Mouse (Mus musculus) spleen, postnatal 36 days (tissue): Measurements from ENCODE around the gene Tmem251.

Experiments
- DNase-seq, 2 experiments: peaks; one replicate each; pipeline ENCODE4 v3.0.0; 2022; ENCODE audit warnings: low spot score in 2 of 2, mixed read lengths in 1 of 2

Tmem251 gene

GRCm38 (mm10) chr12:102743589-102744574 lies at the start of gene Tmem251, which contains the start of gene Moap1:
Tmem251 (plus strand) TSS chr12:102743762.
Moap1 (minus strand) TSS chr12:102743661.
- DNase-seq: peak; percentile 90 to 91

GRCm38 (mm10) chr12:102695369-102696239 lies 48.0 kb upstream of the Tmem251 start:
- peak in 1 of 2 experiments; percentile 32 for DNase-seq

- DNase-seq: no peak
Measured at GRCm38 (mm10) chr12:102696635-102697354, 46.8 kb upstream of the Tmem251 start.

- DNase-seq: no peak
Measured at GRCm38 (mm10) chr12:102697381-102697780, 46.2 kb upstream of the Tmem251 start.

GRCm38 (mm10) chr12:102698089-102698684 lies 45.4 kb upstream of the Tmem251 start:
- no peak for DNase-seq

GRCm38 (mm10) chr12:102699156-102699555 lies 44.4 kb upstream of the Tmem251 start:
- DNase-seq: no peak

- DNase-seq: no peak
Measured at GRCm38 (mm10) chr12:102700453-102700852, 43.1 kb upstream of the Tmem251 start.

- no peak for DNase-seq
Measured at GRCm38 (mm10) chr12:102701691-102702207, 41.8 kb upstream of the Tmem251 start.

GRCm38 (mm10) chr12:102702356-102703110 lies 41.0 kb upstream of the Tmem251 start:
- peak; percentile 65 to 79 for DNase-seq

GRCm38 (mm10) chr12:102703111-102703412 lies 40.5 kb upstream of the Tmem251 start:
- no peak for DNase-seq

GRCm38 (mm10) chr12:102703441-102703840 lies 40.1 kb upstream of the Tmem251 start:
- DNase-seq: no peak

GRCm38 (mm10) chr12:102703921-102704408 lies 39.6 kb upstream of the Tmem251 start:
- DNase-seq: no peak

GRCm38 (mm10) chr12:102704457-102705198 lies 38.9 kb upstream of the Tmem251 start, which contains the start of gene Itpk1:
Itpk1 (minus strand) TSS chr12:102704930.
- DNase-seq: peak; percentile 53 to 55

- peak; percentile 81 to 82 for DNase-seq
Measured at GRCm38 (mm10) chr12:102705216-102705871, 38.2 kb upstream of the Tmem251 start.

GRCm38 (mm10) chr12:102705906-102706640 lies 37.5 kb upstream of the Tmem251 start:
- no peak for DNase-seq

GRCm38 (mm10) chr12:102706833-102707463 lies 36.6 kb upstream of the Tmem251 start:
- DNase-seq: no peak

GRCm38 (mm10) chr12:102708220-102708619 lies 35.3 kb upstream of the Tmem251 start:
- DNase-seq: no peak
